Mouse (Mus musculus): ENCODE measurements around the gene Gm3336.

Gm3336 gene

DNA sequence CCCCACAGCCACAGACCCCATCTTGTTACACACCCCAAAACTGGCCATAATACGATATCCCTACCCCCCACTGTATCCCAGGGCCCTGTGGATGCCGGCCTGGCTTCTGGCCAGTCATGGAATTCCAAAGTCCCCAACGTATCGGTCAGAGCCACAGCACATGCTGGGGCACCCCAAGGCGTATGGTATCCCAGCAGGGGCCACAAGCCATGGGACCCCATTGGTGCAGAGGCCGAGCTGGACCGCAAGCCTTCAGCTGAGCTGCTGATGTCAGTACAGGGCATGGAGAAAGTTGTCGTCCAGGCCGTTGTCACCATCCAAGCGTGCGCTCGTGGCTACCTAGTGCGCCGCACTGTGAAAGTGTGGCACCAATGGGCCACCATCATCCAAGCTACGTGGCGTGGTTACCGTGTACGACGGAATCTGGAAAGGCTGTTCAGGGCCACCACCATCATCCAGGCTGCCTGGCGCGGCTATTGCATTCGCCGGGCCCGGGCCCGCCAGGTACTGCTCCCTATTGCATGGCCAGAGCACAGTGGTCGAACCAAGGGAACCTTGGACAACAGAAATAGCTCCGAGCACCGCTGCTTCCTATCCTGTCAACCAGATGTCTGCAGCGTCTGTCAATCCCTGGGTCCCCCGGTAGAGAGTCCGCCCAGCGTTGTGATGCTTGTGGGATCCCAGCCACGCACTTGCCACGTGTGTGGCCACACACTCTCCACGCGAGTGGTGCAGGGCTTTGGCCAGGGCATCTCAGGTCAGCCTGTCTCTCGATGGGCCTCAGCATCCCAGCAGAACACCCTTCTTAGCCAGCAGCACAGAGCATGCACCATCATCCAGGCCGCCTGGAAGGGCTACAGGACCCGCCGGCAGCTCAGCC is 1.6 kb upstream of the Gm3336 start:
- no peak for DNase-seq (ENCODE audit: low spot score in 2 of 2)

GRCm38 (mm10) chr8:70719796-70720270 is 1.5 kb downstream of the Gm3336 start:
- no peak for DNase-seq (ENCODE audit: low spot score in 2 of 2)

GRCm38 (mm10) chr8:70720739-70721138 is 2.4 kb downstream of the Gm3336 start:
- peak; percentile 74 to 77 for DNase-seq (ENCODE audit: low spot score in 2 of 2)

DNA sequence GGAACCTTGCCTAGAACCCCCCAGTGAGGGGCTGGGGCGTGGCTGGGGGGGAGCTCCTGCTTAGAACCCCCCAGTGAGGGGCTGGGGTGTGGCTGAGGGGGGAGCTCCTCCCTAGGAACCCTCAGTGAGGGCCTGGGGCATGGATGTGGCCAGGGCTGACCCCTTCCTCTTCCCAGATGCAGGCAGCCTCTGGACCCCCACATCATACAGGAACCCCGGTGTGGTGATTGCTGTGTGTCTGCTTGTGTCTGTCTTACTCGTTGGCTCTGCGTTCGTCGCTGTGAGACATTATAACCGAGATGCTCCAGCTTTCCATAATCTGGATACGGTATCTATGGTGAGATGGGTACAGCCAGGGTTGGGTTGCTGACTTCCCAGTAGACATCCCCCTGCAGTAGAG is 3.3 kb downstream of the Gm3336 start:
- no peak for DNase-seq (ENCODE audit: low spot score in 2 of 2)

GRCm38 (mm10) chr8:70723486-70724210 is 5.3 kb downstream of the Gm3336 start, which contains the start of gene Pde4c:
Gene Pde4c (plus strand): TSS chr8:70723720.
- no peak for DNase-seq (ENCODE audit: low spot score in 2 of 2)

DNA sequence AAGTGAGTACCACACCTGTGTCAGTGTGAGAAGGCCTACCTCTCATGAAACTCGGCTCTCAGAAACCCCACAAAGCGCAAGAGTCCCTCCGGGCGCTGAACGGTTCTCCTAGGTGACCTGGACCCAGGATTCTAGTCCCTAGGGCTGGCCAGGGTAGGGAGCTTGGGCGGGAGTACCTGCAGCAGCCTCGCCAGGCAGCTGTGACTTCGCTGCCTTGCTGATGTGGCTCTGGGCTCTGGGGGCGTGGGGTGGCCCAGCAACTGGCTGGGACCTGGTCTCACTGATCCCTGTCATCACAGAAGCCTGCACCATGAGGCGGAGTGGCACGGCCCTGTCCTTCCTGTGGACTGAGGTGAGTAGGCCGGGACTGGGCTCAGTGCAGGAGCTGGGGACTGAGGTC is 5.9 kb downstream of the Gm3336 start:
- DNase-seq (ENCODE audit: low spot score in 2 of 2) = no peak

DNA sequence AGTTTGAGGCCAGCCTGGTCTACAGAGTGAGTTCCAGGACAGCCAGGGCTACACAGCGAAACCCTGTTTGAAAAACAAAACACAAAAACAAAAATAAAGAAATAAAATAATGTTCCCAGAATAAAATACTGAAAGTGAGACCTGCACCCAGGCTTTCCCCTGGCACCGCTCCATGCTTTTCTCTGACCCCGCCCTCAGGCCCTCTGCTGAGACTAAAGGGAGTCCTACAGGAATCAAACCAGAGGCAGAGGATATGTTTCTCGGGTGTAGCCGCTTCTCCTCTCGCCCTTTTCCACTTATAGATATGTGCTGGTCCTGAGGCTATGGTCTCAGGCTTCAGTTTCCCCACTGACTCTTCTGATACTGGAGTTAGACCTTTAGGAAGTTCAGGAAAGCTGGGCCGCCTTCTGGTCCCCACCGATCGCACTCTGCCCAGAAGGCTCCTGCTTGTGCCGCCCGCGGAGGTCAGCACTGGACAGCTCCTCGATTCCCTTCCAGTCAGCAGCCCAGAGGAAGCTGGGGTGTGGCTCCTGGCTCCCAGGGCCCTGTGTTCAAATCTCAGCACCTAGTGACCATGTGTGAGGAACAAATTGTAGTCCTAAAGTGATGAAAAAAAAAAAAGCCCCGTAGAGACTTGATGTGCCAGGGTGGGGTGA is 7.6 kb downstream of the Gm3336 start:
- DNase-seq (ENCODE audit: low spot score in 2 of 2) = no peak

- DNase-seq (ENCODE audit: low spot score in 2 of 2) = no peak
Observed at GRCm38 (mm10) chr8:70726721-70727120, 8.4 kb downstream of the Gm3336 start.

- no peak for DNase-seq (ENCODE audit: low spot score in 2 of 2)
Observed at GRCm38 (mm10) chr8:70729808-70730475, 11.6 kb downstream of the Gm3336 start.

DNA sequence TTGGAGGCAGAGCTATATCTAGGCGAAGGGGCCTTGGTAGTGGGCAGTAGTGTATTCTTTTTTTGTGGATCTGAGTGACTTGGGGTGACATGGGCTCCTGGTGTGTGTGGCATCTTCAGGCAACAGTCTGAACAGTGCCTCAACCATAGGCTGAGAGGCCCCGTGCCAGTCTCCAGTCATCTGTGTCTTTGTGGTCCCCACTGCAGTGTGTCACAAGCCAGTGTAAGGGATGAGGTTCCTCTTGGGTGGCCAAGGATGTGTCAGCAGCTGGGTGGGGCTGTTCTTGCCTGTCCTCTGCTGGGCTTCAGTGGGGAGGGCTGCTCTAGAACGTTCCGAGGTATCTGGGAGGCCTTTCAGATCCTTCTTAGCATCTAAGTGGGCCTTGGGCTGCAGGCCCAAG is 12.6 kb downstream of the Gm3336 start:
- DNase-seq (ENCODE audit: low spot score in 2 of 2) = no peak

DNA sequence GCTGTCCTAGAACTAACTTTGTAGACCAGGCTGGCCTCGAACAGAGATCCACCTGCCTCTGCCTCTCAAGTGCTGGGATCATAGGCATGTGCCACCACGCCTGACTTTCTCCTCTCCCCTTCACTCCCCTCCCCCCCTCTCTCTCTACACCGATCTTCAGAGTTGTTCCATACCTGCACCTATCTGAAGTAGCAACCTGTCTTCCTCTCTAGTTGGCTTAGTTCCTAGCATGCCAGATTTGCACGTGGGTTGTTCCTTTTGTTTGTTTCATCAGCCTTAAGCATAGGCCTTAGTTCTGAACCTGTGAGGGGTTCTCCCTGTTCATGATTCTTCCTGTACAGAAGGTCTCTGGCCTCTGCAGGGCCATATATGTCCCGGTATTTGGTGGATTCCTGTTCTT is 19.4 kb downstream of the Gm3336 start:
- no peak for DNase-seq (ENCODE audit: low spot score in 2 of 2)

GRCm38 (mm10) chr8:70738211-70738610 is 19.9 kb downstream of the Gm3336 start:
- DNase-seq (ENCODE audit: low spot score in 2 of 2) = no peak

DNA sequence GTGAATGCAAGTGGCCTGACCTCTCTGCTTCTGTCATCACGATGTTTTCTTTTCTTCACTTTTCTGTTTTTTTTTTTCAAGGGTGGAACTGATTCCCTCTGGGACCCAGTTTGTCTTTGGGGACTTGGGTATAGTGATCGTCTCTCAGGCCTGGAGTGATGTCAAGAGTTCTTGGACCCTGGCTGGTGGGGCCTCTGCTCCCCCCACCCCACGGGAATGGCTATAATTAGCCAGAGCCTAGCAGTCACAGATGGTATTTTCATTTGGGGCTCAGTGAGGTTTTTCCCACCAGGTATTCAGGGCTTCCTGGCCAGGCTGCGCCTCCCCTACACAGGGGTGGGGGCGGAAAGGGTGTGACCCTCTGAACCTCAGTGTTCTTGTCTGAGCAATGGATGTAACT is 23.3 kb downstream of the Gm3336 start:
- no peak for DNase-seq (ENCODE audit: low spot score in 2 of 2)

DNA sequence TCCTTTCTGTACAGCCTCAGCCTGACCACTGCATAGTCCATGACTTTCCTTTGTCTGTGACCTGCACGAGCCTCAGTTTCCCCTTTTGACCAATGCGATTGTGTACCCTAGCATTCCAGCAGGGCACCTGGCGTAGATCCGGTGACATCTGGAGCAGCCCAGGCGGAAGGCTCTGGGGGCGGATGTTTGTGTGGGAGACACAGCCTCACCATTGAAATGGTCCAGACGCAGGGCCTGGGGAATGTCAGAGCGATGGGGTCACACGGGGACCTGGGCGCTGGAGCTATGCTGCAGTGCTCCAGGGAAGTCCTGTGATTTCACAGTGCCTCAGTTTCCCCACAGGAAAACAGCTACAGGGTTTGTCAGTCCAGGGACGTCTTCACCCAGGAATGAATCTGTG is 23.8 kb downstream of the Gm3336 start:
- no peak for DNase-seq (ENCODE audit: low spot score in 2 of 2)

DNA sequence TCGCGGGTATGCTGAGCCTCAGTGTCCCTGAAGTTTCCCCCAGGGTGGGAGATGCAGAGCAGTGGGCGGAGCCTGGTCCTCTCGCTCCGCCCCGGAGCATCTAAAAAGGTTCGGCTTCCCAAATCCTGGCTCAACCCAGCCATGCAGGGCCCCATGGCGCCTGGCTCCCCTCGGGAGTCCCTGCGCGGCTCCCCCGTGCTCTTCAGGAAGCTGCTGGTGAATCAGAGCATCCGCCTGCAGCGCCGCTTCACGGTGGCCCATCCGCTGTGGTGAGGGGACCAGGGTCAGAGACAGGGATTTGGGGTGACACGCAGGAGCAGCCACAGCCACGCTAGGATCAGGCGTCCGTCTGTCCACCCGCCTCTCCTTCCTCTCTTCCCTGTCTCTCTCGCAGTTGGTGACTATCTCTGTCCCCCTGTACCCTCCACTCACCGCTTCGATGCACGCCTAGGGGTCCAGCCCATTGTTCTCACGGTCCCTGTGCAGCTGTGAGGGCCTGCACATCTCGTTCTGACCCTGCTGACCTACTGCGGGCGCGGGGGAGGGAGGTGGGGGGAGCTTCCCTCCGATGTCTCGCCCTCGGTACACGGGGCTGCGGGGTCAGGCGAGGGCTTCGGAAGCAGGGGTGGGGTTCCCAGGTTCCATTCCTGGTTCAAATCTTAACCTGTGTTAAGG is 24.8 kb downstream of the Gm3336 start:
- DNase-seq (ENCODE audit: low spot score in 2 of 2) = no peak

DNA sequence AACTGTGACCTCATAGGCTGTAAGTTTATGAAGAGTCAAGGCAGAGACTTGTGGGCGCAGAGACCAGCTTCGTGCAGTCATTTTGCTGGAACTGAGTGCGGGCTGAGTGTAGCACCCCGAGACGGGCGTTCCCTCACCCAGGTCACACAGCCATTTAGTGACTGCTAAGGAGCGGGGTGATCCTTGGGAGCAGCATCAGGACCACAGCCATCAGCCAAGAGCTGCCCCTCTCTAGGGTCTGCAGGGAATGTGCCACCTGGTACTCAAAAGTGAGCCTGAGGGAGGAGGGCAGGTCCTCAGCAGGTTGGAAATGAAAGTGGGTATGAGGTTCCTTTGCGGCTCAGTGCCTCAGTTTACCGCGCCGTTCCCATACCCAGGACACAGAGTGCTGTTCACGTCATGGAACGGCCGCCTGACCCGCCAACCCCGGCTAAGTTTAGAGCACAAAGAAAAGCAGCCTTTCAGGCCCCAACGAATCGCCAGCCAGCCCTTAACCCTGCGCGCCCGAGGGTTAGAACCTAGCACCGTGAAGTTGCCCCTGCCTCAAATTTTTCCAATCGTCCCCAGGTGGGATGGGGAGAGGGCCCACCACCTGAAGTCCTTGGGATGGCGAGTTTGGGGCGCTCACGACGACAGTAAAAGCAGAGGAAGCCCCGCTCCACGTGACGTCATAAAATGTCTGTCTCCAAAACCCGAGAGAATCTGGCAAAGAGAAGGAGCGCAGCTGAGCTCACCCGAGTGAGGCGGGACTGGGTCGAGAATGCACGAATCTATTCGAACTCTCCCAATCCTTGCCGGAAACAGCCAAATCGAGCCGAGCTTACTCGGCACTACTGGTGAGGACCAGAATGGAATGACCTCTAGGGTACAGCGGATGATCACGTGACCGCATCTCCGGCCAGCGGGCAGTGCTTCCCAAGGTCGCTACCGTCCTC is 25.6 kb downstream of the Gm3336 start:
- no peak for DNase-seq (ENCODE audit: low spot score in 2 of 2)

GRCm38 (mm10) chr8:70744806-70745205 is 26.5 kb downstream of the Gm3336 start:
- no peak for DNase-seq (ENCODE audit: low spot score in 2 of 2)

DNA sequence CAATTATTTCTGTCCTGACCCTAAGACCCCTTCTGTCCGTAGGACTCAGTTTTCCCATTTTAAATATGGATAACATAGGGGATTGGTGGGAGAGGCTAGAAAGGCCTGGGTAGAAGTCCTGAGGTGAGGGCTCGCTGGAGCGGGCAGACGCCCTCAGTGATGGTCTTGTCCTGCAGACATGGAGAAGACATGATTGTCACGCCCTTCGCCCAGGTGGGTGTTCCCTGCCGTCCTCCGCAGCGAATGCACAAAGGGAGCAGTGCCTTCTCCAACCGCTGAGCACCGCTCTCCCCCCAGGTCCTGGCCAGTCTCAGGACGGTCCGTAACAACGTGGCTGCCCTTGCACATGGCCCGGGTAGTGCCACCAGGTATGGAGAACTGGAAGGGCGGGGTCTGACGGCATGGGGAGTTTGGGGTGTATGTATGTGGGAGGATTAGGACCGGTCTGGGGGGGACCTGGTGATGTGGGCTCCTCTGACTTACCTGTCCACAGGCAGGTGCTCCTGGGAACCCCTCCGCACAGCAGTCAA is 27.4 kb downstream of the Gm3336 start:
- DNase-seq (ENCODE audit: low spot score in 2 of 2) = no peak

DNA sequence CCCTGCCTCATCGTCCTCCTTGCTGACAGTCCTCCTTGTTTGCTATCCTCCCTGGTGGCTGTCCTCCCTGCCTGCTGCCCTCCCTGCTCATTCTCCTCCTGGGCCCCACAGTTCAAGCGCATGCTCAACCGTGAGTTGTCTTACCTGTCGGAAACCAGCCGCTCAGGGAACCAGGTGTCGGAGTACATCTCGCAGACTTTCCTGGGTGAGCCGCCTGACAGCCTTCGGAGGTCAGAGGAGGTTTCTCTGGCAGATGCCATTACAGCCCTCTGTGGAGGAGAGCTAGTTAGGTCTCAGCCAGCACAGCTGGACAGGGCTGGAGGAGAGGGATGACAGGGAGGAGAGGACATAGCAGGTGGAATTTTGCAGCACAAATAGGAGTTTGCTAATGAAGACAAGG is 28.3 kb downstream of the Gm3336 start:
- no peak for DNase-seq (ENCODE audit: low spot score in 2 of 2)
